Mouse (Mus musculus) stomach, embryonic 14.5 days (tissue): ENCODE results near the gene Mga. TPM values are rescaled to one million over a fixed set of nuclear protein-coding genes. Genes with fewer than 3 reads are reported as not detected.
A peak's percentile ranks its signal among the peaks of the same experiment; 100 is the strongest.

Experiments
- ATAC-seq: fragments of 200-750 bp; cut with Nextera tagmentation; 2 replicates; pipeline ENCODE4 v1.8.0; 2017; ENCODE audit warnings: low read depth, moderate TSS enrichment; ENCODE audit not compliant: insufficient number of reproducible peaks, insufficient read depth, low FRiP score
- H3K27ac ChIP-seq: fragments of 300-500 bp; sonication (generic); 2 replicates; pipeline ENCODE4 v1.5.1; 2014; ENCODE audit warnings: mild to moderate bottlenecking, low read length, moderate library complexity, mixed read lengths
- H3K27me3 ChIP-seq: fragments of 300-500 bp; sonication (generic); 2 replicates; pipeline ENCODE4 v1.6.1; 2014; ENCODE audit warnings: low read length, control low read depth, mixed read lengths; ENCODE audit not compliant: control insufficient read depth, insufficient read depth
- H3K36me3 ChIP-seq: fragments of 300-500 bp; sonication (generic); 2 replicates; pipeline ENCODE4 v1.6.1; 2014; ENCODE audit warnings: mild to moderate bottlenecking, control low read depth, low read length, moderate library complexity, mixed read lengths; ENCODE audit not compliant: control insufficient read depth, insufficient read depth
- H3K4me1 ChIP-seq: fragments of 300-500 bp; sonication (generic); 2 replicates; pipeline ENCODE4 v1.6.1; 2014; ENCODE audit warnings: low read length, control low read depth, mixed read lengths; ENCODE audit not compliant: control insufficient read depth, insufficient read depth
- H3K4me2 ChIP-seq: fragments of 300-500 bp; sonication (generic); replicated peaks from 2 replicates; pipeline ENCODE4 v1.6.1; 2014; ENCODE audit warnings: low read depth, low read length, control low read depth
- H3K4me3 ChIP-seq: fragments of 300-500 bp; sonication (generic); 2 replicates; pipeline ENCODE4 v1.5.1; 2014; ENCODE audit warnings: low read depth, low read length, control low read depth
- H3K9ac ChIP-seq: fragments of 300-500 bp; sonication (generic); replicated peaks from 2 replicates; pipeline ENCODE4 v1.6.1; 2014; ENCODE audit warnings: low read depth, mild to moderate bottlenecking, control low read depth, low read length, moderate library complexity, mixed read lengths
- H3K9me3 ChIP-seq: fragments of 300-500 bp; sonication (generic); 2 replicates; pipeline ENCODE4 v1.6.1; 2016; ENCODE audit warnings: low read depth, low read length, control low read depth; ENCODE audit not compliant: control insufficient read depth
- WGBS: fragments of 180-500 bp; shearing (Covaris S2); extraction: QIAGEN DNeasy Blood & Tissue Kit; methylation state at CpG from one replicate; pipeline ENCODE4 v1.1.7; 2014; 5-methylcytosine and 5-hydroxymethylcytosine counted together
- polyA plus RNA-seq: library from polyadenylated mRNA; unstranded; fragments of >200 nt; fragmentation: Nextera tagmentation; extraction: Ambion mirVana; gene quantifications from 2 replicates; pipeline ENCODE4 v1.2.1, GENCODE M21; 2014

Mga gene
- polyA plus RNA-seq, 1 experiment from 2014 or later, result 54.7 TPM

- Histone ChIP-seq H3K36me3 (no peaks in the 10 kb centered on the region; the same call in 1 of the 2 replicates), H3K9me3 (no peaks in the 10 kb centered on the region), H3K4me1 (peaks cover 13% of the 10 kb centered on the region), H3K9ac (no peak overlapping the region), H3K27ac (no peak overlapping the region), H3K4me3 (no peak overlapping the region), H3K27me3 (no peaks in the 10 kb centered on the region), H3K4me2 (no peak overlapping the region)
- 84% methylated on average over 2 of the region's 2 CpGs for WGBS
- ATAC-seq, result no peak
These were observed 95.3 kb downstream of the Mga start for GRCm38 (mm10) chr2:119992349-119992748.

GRCm38 (mm10) chr2:119993515-119993914, 96.5 kb downstream of the Mga start:
- Histone ChIP-seq H3K36me3 (no peaks in the 10 kb centered on the region; the same call in none of the 2 replicates), H3K27ac (no peak overlapping the region), H3K9me3 (no peaks in the 10 kb centered on the region), H3K27me3 (no peaks in the 10 kb centered on the region), H3K4me1 (peaks cover 13% of the 10 kb centered on the region), H3K9ac (no peak overlapping the region), H3K4me2 (no peak overlapping the region), H3K4me3 (no peak overlapping the region)
- no peak for ATAC-seq
- 69% methylated on average over 2 of the region's 2 CpGs for WGBS

- peaks cover 6% of the 10 kb centered on the region for H3K36me3 ChIP-seq
- H3K27me3 ChIP-seq, result no peaks in the 10 kb centered on the region
- no peak overlapping the region for H3K4me2 ChIP-seq
- H3K4me1 ChIP-seq, result peaks cover 13% of the 10 kb centered on the region
- H3K27ac ChIP-seq, result peak overlapping the region; percentile 76; the same call in 1 of the 2 replicates
- no peaks in the 10 kb centered on the region for H3K9me3 ChIP-seq
- H3K9ac ChIP-seq, result no peak overlapping the region
- ATAC-seq, result no peak
- 86% methylated on average over 6 of the region's 6 CpGs for WGBS
- H3K4me3 ChIP-seq, result no peak overlapping the region
These were observed 97.8 kb downstream of the Mga start for GRCm38 (mm10) chr2:119994839-119995238.

DNA sequence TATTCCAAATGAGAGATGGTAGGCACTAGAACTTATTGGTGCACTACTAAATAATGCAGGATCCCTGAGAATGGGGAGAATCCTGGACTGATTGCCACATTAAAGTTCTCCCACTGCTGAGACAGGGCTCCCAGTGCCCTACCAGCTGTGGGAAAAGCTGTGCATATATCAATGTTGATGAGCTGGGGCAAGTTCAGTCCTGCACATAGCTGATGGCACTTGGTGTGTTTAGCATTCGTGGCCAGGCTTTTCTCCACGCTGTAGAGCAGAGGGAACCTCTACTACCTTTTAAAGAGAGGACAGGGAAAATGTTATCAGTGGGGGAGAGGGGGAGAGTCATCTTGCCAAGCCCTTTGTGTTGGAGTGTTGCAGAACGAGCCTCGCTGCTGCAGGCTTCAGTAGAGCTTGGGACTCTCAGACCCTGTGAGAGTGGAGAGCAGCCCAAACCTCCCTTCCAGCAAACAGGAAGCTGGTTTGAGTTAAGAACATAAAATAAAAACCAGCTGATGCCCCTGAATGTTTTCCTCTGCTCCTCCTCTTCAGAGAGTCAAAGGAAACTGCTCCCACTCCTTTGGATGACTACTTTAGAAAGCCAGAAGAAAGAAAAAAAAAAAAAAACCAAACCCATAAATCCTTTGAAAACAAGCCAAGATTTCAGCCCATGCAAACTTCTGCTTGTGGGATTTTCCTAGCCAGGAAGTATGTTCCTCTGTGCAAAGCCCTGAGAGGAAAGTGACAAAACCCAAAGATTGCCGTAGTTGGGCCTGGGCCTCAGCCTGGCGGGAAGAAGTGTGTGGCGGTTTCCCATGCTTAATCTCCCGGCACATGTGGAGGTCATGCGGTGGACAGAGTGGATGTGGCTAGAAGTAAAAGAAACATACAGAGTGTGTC, 98.6 kb downstream of the Mga start:
- H3K27ac ChIP-seq, result peak overlapping the region; percentile 76
- WGBS, result 45% methylated on average over 9 of the region's 9 CpGs
- no peaks in the 10 kb centered on the region for H3K27me3 ChIP-seq
- H3K9me3 ChIP-seq, result no peaks in the 10 kb centered on the region
- peaks cover 6% of the 10 kb centered on the region for H3K36me3 ChIP-seq
- peaks cover 13% of the 10 kb centered on the region for H3K4me1 ChIP-seq
- no peak overlapping the region for H3K4me3 ChIP-seq
- no peak overlapping the region for H3K9ac ChIP-seq
- H3K4me2 ChIP-seq, result no peak overlapping the region; the same call in 1 of the 2 replicates
- no peak; the same call in 1 of the 2 replicates for ATAC-seq

- 84% methylated on average over 4 of the region's 4 CpGs for WGBS
- H3K9me3 ChIP-seq, result no peaks in the 10 kb centered on the region
- H3K4me3 ChIP-seq, result no peak overlapping the region
- no peak overlapping the region for H3K9ac ChIP-seq
- H3K4me2 ChIP-seq, result no peak overlapping the region
- ATAC-seq, result no peak
- peaks cover 6% of the 10 kb centered on the region for H3K36me3 ChIP-seq
- no peak overlapping the region for H3K27ac ChIP-seq
- peaks cover 13% of the 10 kb centered on the region for H3K4me1 ChIP-seq
- H3K27me3 ChIP-seq, result no peaks in the 10 kb centered on the region
These were observed 100.3 kb downstream of the Mga start for GRCm38 (mm10) chr2:119997354-119997753.

DNA sequence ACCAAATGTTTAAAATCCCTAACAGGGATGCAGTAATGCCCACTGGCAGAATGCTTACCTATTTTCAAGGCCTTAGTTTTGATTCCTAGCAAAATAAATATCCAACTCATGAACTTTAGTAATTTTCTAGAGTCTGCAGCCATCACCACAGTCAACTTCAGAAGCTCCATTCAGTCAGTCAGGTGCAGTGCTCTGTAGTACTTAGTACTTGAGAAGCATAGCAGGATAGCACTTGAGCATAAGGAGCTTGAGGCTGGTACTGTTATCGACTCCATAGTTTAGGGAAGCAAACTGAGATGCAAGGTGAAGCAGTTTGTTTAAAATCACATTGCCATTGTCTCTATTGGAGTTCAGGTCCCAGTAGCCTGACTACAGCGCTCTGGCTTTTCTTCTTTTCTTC, 102.7 kb downstream of the Mga start:
- no peak overlapping the region for H3K9ac ChIP-seq
- no peaks in the 10 kb centered on the region for H3K9me3 ChIP-seq
- no peak for ATAC-seq
- WGBS, result 95% methylated on average over 2 of the region's 2 CpGs
- H3K4me3 ChIP-seq, result no peak overlapping the region
- H3K4me1 ChIP-seq, result peaks cover 12% of the 10 kb centered on the region
- H3K36me3 ChIP-seq, result peaks cover 9% of the 10 kb centered on the region
- no peak overlapping the region for H3K27ac ChIP-seq
- no peak overlapping the region for H3K4me2 ChIP-seq
- no peaks in the 10 kb centered on the region for H3K27me3 ChIP-seq

- H3K27me3 ChIP-seq, result no peaks in the 10 kb centered on the region
- no peak overlapping the region for H3K9ac ChIP-seq
- ATAC-seq, result no peak
- 0 out of 2 replicates have a peak, but pooled peaks cover 3% of the 10 kb centered on the region for H3K4me1 ChIP-seq
- no peaks in the 10 kb centered on the region for H3K9me3 ChIP-seq
- WGBS, result 53% methylated on average over 3 of the region's 3 CpGs
- peaks cover 9% of the 10 kb centered on the region for H3K36me3 ChIP-seq
- H3K27ac ChIP-seq, result no peak overlapping the region
- no peak overlapping the region for H3K4me3 ChIP-seq
- no peak overlapping the region for H3K4me2 ChIP-seq
These were observed 104.0 kb downstream of the Mga start for GRCm38 (mm10) chr2:120000882-120001584.

DNA sequence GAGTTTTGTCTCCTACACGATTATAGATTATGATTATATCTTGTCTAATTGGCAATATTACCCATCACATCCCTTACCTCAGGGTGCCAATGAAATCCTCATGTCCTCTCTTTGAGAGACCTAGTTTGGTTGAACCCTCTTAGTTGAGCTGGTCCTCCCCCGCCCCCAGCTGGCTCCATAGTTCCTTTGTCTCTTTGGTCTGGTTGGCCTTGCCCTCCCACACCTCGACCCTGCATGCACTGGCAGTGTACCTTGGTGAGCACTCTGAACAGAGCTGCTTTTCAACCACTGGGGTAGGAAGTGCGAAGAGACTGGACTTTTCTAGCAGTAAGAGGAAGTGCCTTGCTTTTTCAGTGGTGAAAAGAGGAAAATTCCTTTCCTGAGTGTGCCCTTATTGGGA, 104.9 kb downstream of the Mga start:
- Histone ChIP-seq H3K36me3 (peaks cover 9% of the 10 kb centered on the region), H3K4me1 (no peaks in the 10 kb centered on the region), H3K4me3 (no peak overlapping the region), H3K27me3 (no peaks in the 10 kb centered on the region), H3K4me2 (no peak overlapping the region), H3K27ac (no peak overlapping the region), H3K9ac (no peak overlapping the region), H3K9me3 (no peaks in the 10 kb centered on the region)
- ATAC-seq, result no peak
- 77% methylated on average over 4 of the region's 4 CpGs for WGBS
